Mouse (Mus musculus) stomach, embryonic 14.5 days (tissue): Measurements from ENCODE around the gene R3hdm2. TPM values are rescaled to one million over a fixed set of nuclear protein-coding genes. Genes with fewer than 3 reads are reported as not detected.
A peak's percentile ranks its signal among the peaks of the same experiment; 100 is the strongest.

Experiments
- ATAC-seq: fragments of 200-750 bp; cut with Nextera tagmentation; 2 replicates; pipeline ENCODE4 v1.8.0; 2017; ENCODE audit warnings: low read depth, moderate TSS enrichment; ENCODE audit not compliant: insufficient number of reproducible peaks, insufficient read depth, low FRiP score
- H3K27ac ChIP-seq: fragments of 300-500 bp; sonication (generic); 2 replicates; pipeline ENCODE4 v1.5.1; 2014; ENCODE audit warnings: mild to moderate bottlenecking, low read length, moderate library complexity, mixed read lengths
- H3K27me3 ChIP-seq: fragments of 300-500 bp; sonication (generic); 2 replicates; pipeline ENCODE4 v1.6.1; 2014; ENCODE audit warnings: low read length, control low read depth, mixed read lengths; ENCODE audit not compliant: control insufficient read depth, insufficient read depth
- H3K36me3 ChIP-seq: fragments of 300-500 bp; sonication (generic); 2 replicates; pipeline ENCODE4 v1.6.1; 2014; ENCODE audit warnings: mild to moderate bottlenecking, control low read depth, low read length, moderate library complexity, mixed read lengths; ENCODE audit not compliant: control insufficient read depth, insufficient read depth
- H3K4me1 ChIP-seq: fragments of 300-500 bp; sonication (generic); 2 replicates; pipeline ENCODE4 v1.6.1; 2014; ENCODE audit warnings: low read length, control low read depth, mixed read lengths; ENCODE audit not compliant: control insufficient read depth, insufficient read depth
- H3K4me2 ChIP-seq: fragments of 300-500 bp; sonication (generic); replicated peaks from 2 replicates; pipeline ENCODE4 v1.6.1; 2014; ENCODE audit warnings: low read depth, low read length, control low read depth
- H3K4me3 ChIP-seq: fragments of 300-500 bp; sonication (generic); 2 replicates; pipeline ENCODE4 v1.5.1; 2014; ENCODE audit warnings: low read depth, low read length, control low read depth
- H3K9ac ChIP-seq: fragments of 300-500 bp; sonication (generic); replicated peaks from 2 replicates; pipeline ENCODE4 v1.6.1; 2014; ENCODE audit warnings: low read depth, mild to moderate bottlenecking, control low read depth, low read length, moderate library complexity, mixed read lengths
- H3K9me3 ChIP-seq: fragments of 300-500 bp; sonication (generic); 2 replicates; pipeline ENCODE4 v1.6.1; 2016; ENCODE audit warnings: low read depth, low read length, control low read depth; ENCODE audit not compliant: control insufficient read depth
- WGBS: fragments of 180-500 bp; shearing (Covaris S2); extraction: QIAGEN DNeasy Blood & Tissue Kit; methylation state at CpG from one replicate; pipeline ENCODE4 v1.1.7; 2014; 5-methylcytosine and 5-hydroxymethylcytosine counted together
- polyA plus RNA-seq: library from polyadenylated mRNA; unstranded; fragments of >200 nt; fragmentation: Nextera tagmentation; extraction: Ambion mirVana; gene quantifications from 2 replicates; pipeline ENCODE4 v1.2.1, GENCODE M21; 2014

R3hdm2 gene
- polyA plus RNA-seq, 1 experiment from 2014 or later: 37.3 TPM

DNA sequence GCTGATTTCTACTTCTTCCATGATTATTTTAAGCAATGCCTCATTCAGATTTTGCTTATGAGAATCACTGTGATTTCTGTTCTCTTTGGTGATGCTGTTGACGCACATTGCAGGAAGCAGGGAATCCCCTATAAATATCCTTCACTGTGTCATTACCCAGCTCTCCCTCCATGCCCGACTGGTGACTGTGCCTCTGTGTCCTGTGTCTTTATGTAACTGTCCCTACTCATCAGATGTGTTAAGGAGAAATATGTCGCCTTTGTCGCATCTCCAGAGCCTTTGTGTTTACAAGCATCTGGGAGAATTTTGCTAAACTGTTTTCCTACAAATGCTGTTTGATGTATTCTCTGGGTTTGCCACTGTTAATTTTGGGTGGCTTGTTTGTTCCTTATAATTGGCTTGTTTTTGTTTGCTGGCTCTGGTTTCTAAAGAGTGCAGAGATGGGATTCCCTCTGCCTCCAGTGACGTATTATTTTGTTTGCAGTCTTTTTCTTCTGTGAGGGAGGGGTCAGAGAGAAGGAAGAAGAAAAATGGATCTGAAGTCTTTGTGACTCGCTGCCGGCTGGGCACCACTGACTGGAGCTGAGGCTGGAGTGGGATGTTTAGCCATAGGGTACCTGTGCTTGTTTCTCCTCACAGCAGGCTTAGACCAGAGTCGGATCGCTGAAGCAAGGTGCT, 40.7 kb downstream of the R3hdm2 start:
- no peak overlapping the region for H3K9ac ChIP-seq
- WGBS: 15% methylated on average over 9 of the region's 9 CpGs
- no peak overlapping the region for H3K4me2 ChIP-seq

DNA sequence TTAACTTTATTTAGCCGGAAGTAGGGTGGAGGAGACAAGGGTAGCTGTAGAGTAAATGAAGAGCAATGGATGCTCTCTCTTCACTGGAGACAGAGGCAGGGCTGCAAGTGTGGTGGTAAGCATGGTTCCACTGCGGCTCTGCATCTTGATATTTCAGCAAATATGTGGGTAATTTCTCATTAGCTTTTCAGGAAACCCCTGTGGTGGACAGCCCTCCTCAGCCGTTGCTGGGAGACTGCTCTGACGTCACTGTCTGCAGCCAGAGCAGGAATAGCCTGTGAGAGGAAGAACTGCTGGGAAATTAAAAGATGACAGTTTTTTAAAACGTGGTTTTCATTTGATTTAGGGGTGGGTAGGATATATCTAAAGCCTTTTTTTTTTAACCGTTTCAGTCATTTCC, 41.9 kb downstream of the R3hdm2 start:
- Histone ChIP-seq H3K9ac (no peak overlapping the region), H3K27me3 (no peaks in the 10 kb centered on the region), H3K4me1 (peaks cover 17% of the 10 kb centered on the region), H3K4me2 (peak overlapping the region; percentile 17; the same call in 1 of the 2 replicates), H3K9me3 (no peaks in the 10 kb centered on the region), H3K4me3 (no peak overlapping the region), H3K27ac (no peak overlapping the region), H3K36me3 (no peaks in the 10 kb centered on the region)
- peak; percentile 69; the same call in 1 of the 2 replicates for ATAC-seq
- 15% methylated on average over 6 of the region's 6 CpGs for WGBS

More for the DNA sequence above, 40.7 kb downstream of the R3hdm2 start:
- Histone ChIP-seq H3K4me3 (no peak overlapping the region), H3K4me1 (peaks cover 15% of the 10 kb centered on the region), H3K9me3 (no peaks in the 10 kb centered on the region), H3K27ac (no peak overlapping the region), H3K36me3 (no peaks in the 10 kb centered on the region), H3K27me3 (no peaks in the 10 kb centered on the region)
- no peak for ATAC-seq

GRCm38 (mm10) chr10:127425794-127426193, 45.7 kb downstream of the R3hdm2 start:
- Histone ChIP-seq H3K27me3 (no peaks in the 10 kb centered on the region), H3K4me3 (no peak overlapping the region), H3K36me3 (no peaks in the 10 kb centered on the region), H3K9ac (no peak overlapping the region), H3K9me3 (no peaks in the 10 kb centered on the region), H3K27ac (no peak overlapping the region), H3K4me1 (peaks cover 11% of the 10 kb centered on the region), H3K4me2 (no peak overlapping the region)
- ATAC-seq: no peak
- WGBS: 81% methylated on average over 2 of the region's 2 CpGs

GRCm38 (mm10) chr10:127426670-127427069, 46.5 kb downstream of the R3hdm2 start:
- Histone ChIP-seq H3K9ac (no peak overlapping the region), H3K4me1 (peaks cover 7% of the 10 kb centered on the region), H3K9me3 (no peaks in the 10 kb centered on the region), H3K27ac (peak overlapping the region; percentile 66; the same call in 1 of the 2 replicates), H3K36me3 (no peaks in the 10 kb centered on the region), H3K4me3 (no peak overlapping the region), H3K4me2 (no peak overlapping the region), H3K27me3 (no peaks in the 10 kb centered on the region)
- ATAC-seq: no peak
- WGBS: 16% methylated on average over 2 of the region's 2 CpGs

DNA sequence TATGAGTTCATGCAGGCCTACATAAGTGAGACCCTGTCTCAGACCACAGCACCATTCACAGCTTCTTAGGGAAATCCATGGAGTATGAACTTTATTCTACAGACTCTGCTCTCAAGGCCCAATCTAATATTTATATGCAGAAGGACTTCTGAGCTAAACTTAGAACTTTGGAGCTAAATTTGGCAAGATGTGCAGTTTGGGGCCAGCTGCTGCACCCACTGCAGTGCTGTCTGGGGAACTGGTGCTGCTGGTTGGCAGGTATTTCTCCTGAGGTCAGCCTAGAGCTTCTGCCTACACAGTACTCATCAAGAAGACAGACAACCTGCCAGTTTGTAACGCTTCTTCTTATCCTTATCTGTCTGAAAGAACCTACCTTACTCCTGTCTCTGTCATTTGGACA, 47.0 kb downstream of the R3hdm2 start:
- no peak overlapping the region for H3K4me2 ChIP-seq
- 61% methylated on average over 1 of the region's 1 CpGs for WGBS
- no peaks in the 10 kb centered on the region for H3K9me3 ChIP-seq
- H3K27ac ChIP-seq: peak overlapping the region; percentile 66; the same call in 1 of the 2 replicates
- ATAC-seq: no peak
- peaks cover 3% of the 10 kb centered on the region for H3K4me1 ChIP-seq
- H3K9ac ChIP-seq: no peak overlapping the region
- H3K36me3 ChIP-seq: no peaks in the 10 kb centered on the region
- no peak overlapping the region for H3K4me3 ChIP-seq
- H3K27me3 ChIP-seq: no peaks in the 10 kb centered on the region

- H3K27ac ChIP-seq: no peak overlapping the region
- WGBS: 88% methylated on average over 1 of the region's 1 CpGs
- no peak overlapping the region for H3K4me2 ChIP-seq
- peaks cover 2% of the 10 kb centered on the region; the same call in 1 of the 2 replicates for H3K4me1 ChIP-seq
- no peaks in the 10 kb centered on the region for H3K27me3 ChIP-seq
- H3K4me3 ChIP-seq: no peak overlapping the region
- no peak overlapping the region for H3K9ac ChIP-seq
- ATAC-seq: no peak
- no peaks in the 10 kb centered on the region for H3K9me3 ChIP-seq
- no peaks in the 10 kb centered on the region for H3K36me3 ChIP-seq
These were observed 47.9 kb downstream of the R3hdm2 start for GRCm38 (mm10) chr10:127427987-127428386.

DNA sequence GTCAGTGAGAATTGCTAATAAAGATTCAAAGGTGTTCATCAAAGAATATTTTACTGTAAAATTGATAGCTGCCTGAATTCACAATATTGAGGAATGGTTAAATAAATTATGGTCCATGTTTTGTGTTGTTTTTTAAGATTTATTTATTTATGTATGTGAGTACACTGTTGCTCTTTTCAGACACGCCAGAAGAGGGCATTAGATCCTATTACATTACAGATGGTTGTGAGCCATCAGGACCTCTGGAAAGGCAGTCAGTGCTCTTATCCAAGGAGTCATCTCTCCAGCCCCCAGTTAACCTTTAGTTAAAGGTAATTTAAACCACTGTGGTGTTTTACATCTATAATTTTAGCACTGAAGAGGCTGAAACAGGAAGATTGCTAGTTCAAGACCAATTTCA, 49.4 kb downstream of the R3hdm2 start:
- Histone ChIP-seq H3K27ac (no peak overlapping the region), H3K4me2 (no peak overlapping the region), H3K4me1 (peaks cover 2% of the 10 kb centered on the region; the same call in 1 of the 2 replicates), H3K4me3 (no peak overlapping the region), H3K36me3 (no peaks in the 10 kb centered on the region), H3K27me3 (no peaks in the 10 kb centered on the region), H3K9me3 (no peaks in the 10 kb centered on the region), H3K9ac (no peak overlapping the region)
- WGBS: 67% methylated on average over 1 of the region's 1 CpGs
- no peak for ATAC-seq

DNA sequence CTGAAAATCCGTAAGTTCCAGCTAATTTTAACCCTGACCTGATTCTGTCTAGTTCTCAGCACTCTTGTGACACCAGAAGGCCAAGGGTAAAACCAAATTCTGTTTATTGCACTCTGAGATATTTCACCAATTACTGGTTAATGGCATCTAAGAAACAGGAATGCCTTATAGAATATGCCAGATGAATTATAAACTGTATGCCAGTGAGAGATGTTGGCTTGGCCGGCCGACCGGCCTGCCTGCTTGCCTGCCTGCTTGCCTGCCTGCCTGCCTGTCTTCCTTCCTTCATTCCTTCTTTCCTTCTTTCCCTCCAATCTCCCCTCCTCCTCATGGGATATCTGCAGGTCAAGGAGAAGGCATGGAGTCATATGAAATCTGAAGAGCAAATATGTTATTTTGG, 52.3 kb downstream of the R3hdm2 start:
- no peak overlapping the region for H3K4me3 ChIP-seq
- no peak overlapping the region for H3K27ac ChIP-seq
- H3K4me2 ChIP-seq: no peak overlapping the region
- no peaks in the 10 kb centered on the region for H3K4me1 ChIP-seq
- no peaks in the 10 kb centered on the region for H3K9me3 ChIP-seq
- no peak overlapping the region for H3K9ac ChIP-seq
- H3K27me3 ChIP-seq: no peaks in the 10 kb centered on the region
- H3K36me3 ChIP-seq: no peaks in the 10 kb centered on the region
- no peak for ATAC-seq
- 93% methylated on average over 4 of the region's 4 CpGs for WGBS
